Mouse (Mus musculus): ENCODE data around the gene Nppc. TPM values are rescaled to one million over a fixed set of nuclear protein-coding genes. Genes with fewer than 3 reads are reported as not detected.

The Nppc gene
- polyA plus RNA-seq, 1 experiment from 2014 or later, result 4.1 TPM

GRCm38 (mm10) chr1:86696948-86697347, 26.6 kb upstream of the Nppc start:
- Histone ChIP-seq H3K27ac (replicated peaks) (no peak overlapping the region), H3K4me3 (ENCODE audit: low read depth, low read length) (no peak overlapping the region), H3K36me3 (ENCODE audit: control insufficient read depth, insufficient read depth, low read length) (no peaks in the 10 kb centered on the region), H3K9ac (ENCODE audit: low read length) (no peak overlapping the region), H3K9me3 (ENCODE audit: control insufficient read depth, low read length) (no peaks in the 10 kb centered on the region), H3K4me1 (replicated peaks; ENCODE audit: control insufficient read depth, insufficient read depth) (no peaks in the 10 kb centered on the region), H3K27me3 (ENCODE audit: control insufficient read depth, insufficient read depth, low read length) (no peaks in the 10 kb centered on the region), H3K4me2 (replicated peaks; ENCODE audit: low read depth) (no peak overlapping the region)
- ATAC-seq (ENCODE audit: low FRiP score, low TSS enrichment), result no peak
- no peak for DNase-seq (ENCODE audit: low spot score)
- TF ChIP-seq CTCF (IDR thresholded peaks at IDR 0.05; ENCODE audit: low read depth) (peak; percentile 45), EP300 (optimal IDR thresholded peaks at IDR 0.05) (no peak)
- 34% methylated on average over 7 of the region's 7 CpGs for WGBS

GRCm38 (mm10) chr1:86691027-86691426, 20.7 kb upstream of the Nppc start:
- no peak overlapping the region for H3K4me2 ChIP-seq (replicated peaks; ENCODE audit: low read depth)
- H3K36me3 ChIP-seq (ENCODE audit: control insufficient read depth, insufficient read depth, low read length), result no peaks in the 10 kb centered on the region

GRCm38 (mm10) chr1:86687236-86687635, 16.9 kb upstream of the Nppc start:
- 61% methylated on average over 4 of the region's 4 CpGs for WGBS
- no peaks in the 10 kb centered on the region for H3K27me3 ChIP-seq (ENCODE audit: control insufficient read depth, insufficient read depth, low read length)
- H3K9me3 ChIP-seq (ENCODE audit: control insufficient read depth, low read length), result no peaks in the 10 kb centered on the region
- no peaks in the 10 kb centered on the region for H3K36me3 ChIP-seq (ENCODE audit: control insufficient read depth, insufficient read depth, low read length)
- no peak for TF ChIP-seq EP300 (optimal IDR thresholded peaks at IDR 0.05)
- TF ChIP-seq CTCF (IDR thresholded peaks at IDR 0.05; ENCODE audit: low read depth), result no peak
- no peak overlapping the region for H3K27ac ChIP-seq (replicated peaks)
- no peak overlapping the region for H3K4me3 ChIP-seq (ENCODE audit: low read depth, low read length)
- DNase-seq (ENCODE audit: low spot score) (no peak), ATAC-seq (ENCODE audit: low FRiP score, low TSS enrichment) (no peak)
- no peak overlapping the region for H3K4me2 ChIP-seq (replicated peaks; ENCODE audit: low read depth)
- H3K9ac ChIP-seq (ENCODE audit: low read length), result no peak overlapping the region
- no peaks in the 10 kb centered on the region for H3K4me1 ChIP-seq (replicated peaks; ENCODE audit: control insufficient read depth, insufficient read depth)

More at GRCm38 (mm10) chr1:86691027-86691426, 20.7 kb upstream of the Nppc start:
- ATAC-seq (ENCODE audit: low FRiP score, low TSS enrichment) (no peak), DNase-seq (ENCODE audit: low spot score) (no peak)
- 79% methylated on average over 5 of the region's 5 CpGs for WGBS
- Histone ChIP-seq H3K9ac (ENCODE audit: low read length) (no peak overlapping the region), H3K27ac (replicated peaks) (no peak overlapping the region), H3K4me1 (replicated peaks; ENCODE audit: control insufficient read depth, insufficient read depth) (no peaks in the 10 kb centered on the region), H3K27me3 (ENCODE audit: control insufficient read depth, insufficient read depth, low read length) (no peaks in the 10 kb centered on the region), H3K9me3 (ENCODE audit: control insufficient read depth, low read length) (no peaks in the 10 kb centered on the region), H3K4me3 (ENCODE audit: low read depth, low read length) (no peak overlapping the region)
- TF ChIP-seq CTCF (IDR thresholded peaks at IDR 0.05; ENCODE audit: low read depth) (no peak), EP300 (optimal IDR thresholded peaks at IDR 0.05) (no peak)

- H3K4me1 ChIP-seq (replicated peaks; ENCODE audit: control insufficient read depth, insufficient read depth), result no peaks in the 10 kb centered on the region
- ATAC-seq (ENCODE audit: low FRiP score, low TSS enrichment) (no peak), DNase-seq (ENCODE audit: low spot score) (peak; percentile 12)
- no peak overlapping the region for H3K4me3 ChIP-seq (ENCODE audit: low read depth, low read length)
- no peak overlapping the region for H3K9ac ChIP-seq (ENCODE audit: low read length)
- no peaks in the 10 kb centered on the region for H3K9me3 ChIP-seq (ENCODE audit: control insufficient read depth, low read length)
- no peaks in the 10 kb centered on the region for H3K36me3 ChIP-seq (ENCODE audit: control insufficient read depth, insufficient read depth, low read length)
- no peak overlapping the region for H3K4me2 ChIP-seq (replicated peaks; ENCODE audit: low read depth)
- H3K27ac ChIP-seq (replicated peaks), result no peak overlapping the region
- 82% methylated on average over 10 of the region's 10 CpGs for WGBS
- TF ChIP-seq CTCF (IDR thresholded peaks at IDR 0.05; ENCODE audit: low read depth) (no peak), EP300 (optimal IDR thresholded peaks at IDR 0.05) (no peak)
- H3K27me3 ChIP-seq (ENCODE audit: control insufficient read depth, insufficient read depth, low read length), result no peaks in the 10 kb centered on the region
These were observed 8.3 kb upstream of the Nppc start for GRCm38 (mm10) chr1:86678667-86679066.

DNA sequence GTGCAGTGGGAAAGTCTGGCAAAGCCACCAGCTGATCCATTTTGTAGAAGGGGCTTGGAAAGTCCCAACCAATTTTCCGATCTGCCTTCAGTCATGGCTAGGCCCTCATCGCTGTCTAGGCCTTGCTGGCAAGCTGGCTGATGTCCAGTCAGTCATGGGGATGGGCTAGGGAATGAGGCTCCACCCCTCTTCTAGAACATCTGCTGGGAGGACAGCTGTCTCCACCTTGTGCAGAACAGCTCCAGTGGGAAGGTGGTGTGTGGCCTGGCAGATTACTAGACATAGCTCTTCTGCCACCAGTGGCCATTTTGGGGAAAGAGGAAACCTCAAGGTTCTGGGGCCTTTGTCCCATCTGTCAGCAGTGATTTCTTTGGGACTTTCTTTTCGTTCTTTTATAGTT, 7.3 kb upstream of the Nppc start:
- no peak for TF ChIP-seq EP300 (optimal IDR thresholded peaks at IDR 0.05)
- TF ChIP-seq CTCF (IDR thresholded peaks at IDR 0.05; ENCODE audit: low read depth), result no peak
- H3K4me1 ChIP-seq (replicated peaks; ENCODE audit: control insufficient read depth, insufficient read depth), result no peaks in the 10 kb centered on the region
- DNase-seq (ENCODE audit: low spot score) (peak; percentile 9), ATAC-seq (ENCODE audit: low FRiP score, low TSS enrichment) (no peak)
- H3K4me2 ChIP-seq (replicated peaks; ENCODE audit: low read depth), result no peak overlapping the region
- 70% methylated on average over 3 of the region's 3 CpGs for WGBS
- H3K9me3 ChIP-seq (ENCODE audit: control insufficient read depth, low read length), result no peaks in the 10 kb centered on the region
- H3K36me3 ChIP-seq (ENCODE audit: control insufficient read depth, insufficient read depth, low read length), result no peaks in the 10 kb centered on the region
- H3K9ac ChIP-seq (ENCODE audit: low read length), result no peak overlapping the region
- H3K27me3 ChIP-seq (ENCODE audit: control insufficient read depth, insufficient read depth, low read length), result no peaks in the 10 kb centered on the region
- H3K4me3 ChIP-seq (ENCODE audit: low read depth, low read length), result no peak overlapping the region
- H3K27ac ChIP-seq (replicated peaks), result no peak overlapping the region

DNA sequence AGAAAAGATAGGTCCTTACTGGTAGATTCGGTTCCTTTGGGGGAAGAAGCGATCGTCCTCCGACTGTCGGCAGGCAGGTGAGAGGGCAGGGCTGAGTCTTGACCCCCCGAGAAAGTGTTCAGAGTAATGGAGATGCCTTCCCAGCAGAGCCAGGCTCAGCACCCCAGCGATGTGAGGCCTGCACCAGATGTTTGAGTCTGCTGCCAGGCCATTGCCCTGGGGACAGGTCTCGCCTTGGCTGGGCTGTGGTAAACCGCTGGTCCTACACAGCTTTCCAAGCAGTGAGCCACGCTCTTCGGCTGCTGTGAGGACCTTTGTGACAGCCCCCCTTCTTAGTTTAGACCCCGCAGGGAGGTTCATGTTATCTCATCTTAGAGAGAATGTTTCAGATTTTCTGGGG, 4.8 kb upstream of the Nppc start:
- H3K27me3 ChIP-seq (ENCODE audit: control insufficient read depth, insufficient read depth, low read length), result no peaks in the 10 kb centered on the region; the same call in 1 of the 2 replicates
- no peaks in the 10 kb centered on the region; the same call in 1 of the 2 replicates for H3K4me1 ChIP-seq (replicated peaks; ENCODE audit: control insufficient read depth, insufficient read depth)
- WGBS, result 79% methylated on average over 12 of the region's 12 CpGs
- TF ChIP-seq CTCF (IDR thresholded peaks at IDR 0.05; ENCODE audit: low read depth) (no peak), EP300 (optimal IDR thresholded peaks at IDR 0.05) (no peak)
- H3K9me3 ChIP-seq (ENCODE audit: control insufficient read depth, low read length), result no peaks in the 10 kb centered on the region
- no peak overlapping the region for H3K4me3 ChIP-seq (ENCODE audit: low read depth, low read length)
- ATAC-seq (ENCODE audit: low FRiP score, low TSS enrichment) (no peak), DNase-seq (ENCODE audit: low spot score) (no peak)
- no peak overlapping the region for H3K4me2 ChIP-seq (replicated peaks; ENCODE audit: low read depth)
- no peak overlapping the region for H3K27ac ChIP-seq (replicated peaks)
- no peak overlapping the region for H3K9ac ChIP-seq (ENCODE audit: low read length)
- no peaks in the 10 kb centered on the region for H3K36me3 ChIP-seq (ENCODE audit: control insufficient read depth, insufficient read depth, low read length)

Measured in stomach, postnatal 0 days (tissue).